Mouse (Mus musculus): ENCODE measurements around the gene Grk5.
"Not testable (repeated sequence)": the region's sequence is repeated elsewhere in the genome, so short reads cannot be mapped to it uniquely, and the experiment has no call there.

Gene Grk5

GRCm38 (mm10) chr19:60915236-60915635, 25.7 kb downstream of the Grk5 start:
- DNase-seq = no peak

- no peak for DNase-seq
Observed at GRCm38 (mm10) chr19:60915862-60916261, 26.3 kb downstream of the Grk5 start.

- DNase-seq = no peak
Observed at GRCm38 (mm10) chr19:60916869-60917570, 27.5 kb downstream of the Grk5 start.

GRCm38 (mm10) chr19:60924534-60924933, 35.0 kb downstream of the Grk5 start:
- DNase-seq = not testable (repeated sequence)

GRCm38 (mm10) chr19:60935001-60935400, 45.5 kb downstream of the Grk5 start:
- no peak for DNase-seq

GRCm38 (mm10) chr19:60939954-60940379, 50.4 kb downstream of the Grk5 start:
- no peak for DNase-seq

- DNase-seq = no peak
Observed at GRCm38 (mm10) chr19:60940866-60941265, 51.3 kb downstream of the Grk5 start.

- peak; percentile 49 to 63 for DNase-seq
Observed at GRCm38 (mm10) chr19:60945801-60946311, 56.3 kb downstream of the Grk5 start.

- no peak for DNase-seq
Observed at GRCm38 (mm10) chr19:60946656-60947055, 57.1 kb downstream of the Grk5 start.

- DNase-seq = no peak
Observed at GRCm38 (mm10) chr19:60948996-60949395, 59.4 kb downstream of the Grk5 start.

- DNase-seq = no peak
Observed at GRCm38 (mm10) chr19:60950056-60950869, 60.7 kb downstream of the Grk5 start.

GRCm38 (mm10) chr19:60955131-60955530, 65.6 kb downstream of the Grk5 start:
- DNase-seq = peak; percentile 57 to 72

- no peak for DNase-seq
Observed at GRCm38 (mm10) chr19:60955712-60956111, 66.2 kb downstream of the Grk5 start.

GRCm38 (mm10) chr19:60956198-60956750, 66.7 kb downstream of the Grk5 start:
- DNase-seq = no peak

- DNase-seq = no peak
Observed at GRCm38 (mm10) chr19:60959706-60960230, 70.2 kb downstream of the Grk5 start.

- DNase-seq = no peak
Observed at GRCm38 (mm10) chr19:60962358-60963061, 73.0 kb downstream of the Grk5 start.

- no peak for DNase-seq
Observed at GRCm38 (mm10) chr19:60967909-60968308, 78.4 kb downstream of the Grk5 start.

GRCm38 (mm10) chr19:60970406-60970805, 80.9 kb downstream of the Grk5 start:
- DNase-seq = no peak

GRCm38 (mm10) chr19:60971598-60971997, 82.0 kb downstream of the Grk5 start:
- DNase-seq = peak in 1 of 2 experiments; percentile 30

GRCm38 (mm10) chr19:60972281-60973015, 82.9 kb downstream of the Grk5 start:
- DNase-seq = no peak

- DNase-seq = no peak
Observed at GRCm38 (mm10) chr19:60973508-60973907, 84.0 kb downstream of the Grk5 start.

- DNase-seq = no peak
Observed at GRCm38 (mm10) chr19:60979581-60979980, 90.0 kb downstream of the Grk5 start.

All from cerebellum, adult 18-20 months (tissue).